9 mouse cellular contexts compared by ENCODE assay signal in genomic region chr14:32032522-32032921, GRCm38 (mm10). TPM values are rescaled to one million over a fixed set of nuclear protein-coding genes. Genes with fewer than 3 reads are reported as not detected.
A peak's percentile ranks its signal among the peaks of the same experiment; 100 is the strongest.
DNase-seq lines count a peak whose midpoint lies in the region; ATAC-seq and TF ChIP-seq lines count a peak whose summit lies in the region.
"Had no signal": no experiment of that assay in that cellular context is flagged by ENCODE, and none has a peak within 500 bp of the region (broad histone marks: within the 10 kb centered on the region; RNA-seq: fewer than 3 reads in every experiment).

No protein-coding gene starts in this region.

- no peak overlapping the region for H3K9ac ChIP-seq in ES-E14 (ENCODE audit: insufficient read depth, low read depth, low read length, poor library complexity, severe bottlenecking)
- H3K9ac ChIP-seq: heart, embryonic 13.5 days had no signal

- in situ Hi-C loops in ES-E14 (cut with MboI; ENCODE audit: low sequenced_read_pairs in 2 of 2, unreplicated experiment in 2 of 2) = no loop called here

- no peak for TF ChIP-seq POLR2A in bone marrow macrophage, adult 2 months (IDR thresholded peaks at IDR 0.05; ENCODE audit: borderline replicate concordance, low read depth, low read length)

- peak; percentile 67 for ATAC-seq in erythroblast, adult 5-6 weeks (replicated peaks; ENCODE audit: low FRiP score, poor library complexity, severe bottlenecking)
- no peak for ATAC-seq in megakaryocyte, adult 5-6 weeks (ENCODE audit: poor library complexity, severe bottlenecking)

- peak; percentile 50 for DNase-seq in ES-E14 (ENCODE audit: low read depth, low spot score)
- DNase-seq in heart, postnatal 36 days = peak; percentile 71 to 72
- DNase-seq in layer of hippocampus, adult 18-20 months (ENCODE audit: low spot score in 2 of 2) = peak; percentile 34 to 82
- peak; percentile 57 to 74 for DNase-seq in lung, adult 18-20 months
- DNase-seq in ovary, postnatal 14 days (ENCODE audit: low spot score) = peak; percentile 59

- no peaks in the 10 kb centered on the region for H3K9me3 ChIP-seq in ES-E14 (ENCODE audit: control insufficient read depth, insufficient read depth, low read depth, low read length)
- H3K9me3 ChIP-seq: heart, embryonic 13.5 days had no signal

- H3K4me3 ChIP-seq in ES-E14 (ENCODE audit: insufficient read depth in 1 of 2, low read depth in 1 of 2, low read length in 2 of 2, poor library complexity in 1 of 2, severe bottlenecking in 1 of 2) = no peak overlapping the region
- H3K4me3 ChIP-seq in bone marrow macrophage, adult 2 months (ENCODE audit: insufficient read depth, low read length) = no peak overlapping the region
- H3K4me3 ChIP-seq: heart, embryonic 13.5 days had no signal

- intact Hi-C loops in heart, postnatal 36 days (cut with DNase I) = loop anchor here (1.0 to 5.0 kb wide), 4 partner anchors 44 to 375 kb away; no protein-coding TSS in a partner anchor

- no peak overlapping the region for H3K27ac ChIP-seq in ES-E14 (ENCODE audit: insufficient read depth, low read depth, low read length, poor library complexity, severe bottlenecking)
- no peak overlapping the region for H3K27ac ChIP-seq in bone marrow macrophage, adult 2 months (ENCODE audit: insufficient read depth, low read depth, low read length)
- H3K27ac ChIP-seq: heart, embryonic 13.5 days had no signal

- peak; percentile 86 for TF ChIP-seq CTCF in bone marrow macrophage, adult 2 months (IDR thresholded peaks at IDR 0.05; ENCODE audit: low read depth, low read length)

- no peaks in the 10 kb centered on the region; a peak in 1 of 4 replicates for H3K4me1 ChIP-seq in ES-E14 (ENCODE audit: control insufficient read depth in 2 of 2, insufficient read depth in 2 of 2, low read length in 2 of 2, poor library complexity in 1 of 2)
- H3K4me1 ChIP-seq in bone marrow macrophage, adult 2 months (ENCODE audit: control insufficient read depth, insufficient read depth, low read length) = no peaks in the 10 kb centered on the region

- H3K36me3 ChIP-seq in ES-E14 (ENCODE audit: control insufficient read depth, insufficient read depth, low read length, poor library complexity, severe bottlenecking) = no peaks in the 10 kb centered on the region
- H3K36me3 ChIP-seq: heart, embryonic 13.5 days had no signal

TF ChIP-seq in ES-E14, 5 proteins besides CTCF, POLR2A, EP300 and RAD21:
- TF ChIP-seq ZC3H11A (IDR thresholded peaks at IDR 0.05; ENCODE audit: borderline replicate concordance, low read depth, low read length) (peak; percentile 80), MAFK (IDR thresholded peaks at IDR 0.05; ENCODE audit: insufficient read depth, low read depth, low read length) (no peak), CHD2 (IDR thresholded peaks at IDR 0.05; ENCODE audit: low read depth, low read length) (no peak), HCFC1 (IDR thresholded peaks at IDR 0.05; ENCODE audit: borderline replicate concordance, insufficient read depth, low read length) (no peak), ZNF384 (IDR thresholded peaks at IDR 0.05; ENCODE audit: low read depth, low read length) (no peak)

RNA-seq across cellular contexts. Expression of gene Galnt15, which starts 3.7 kb away (rescaled TPM):
- total RNA-seq in ES-E14 (2012; rRNA removed) = 0.05 TPM in 1 of 2 replicates, not detected in the other
- polyA plus RNA-seq in bone marrow macrophage, adult 2 months (2012; ENCODE audit: insufficient read depth, insufficient read length, missing spikeins) = not detected in 2 replicates
- not detected in 2 replicates for total RNA-seq in erythroblast, adult 5-6 weeks (2015; ENCODE audit: low replicate concordance)
- total RNA-seq in erythroblast, adult 5-6 weeks (2017; ENCODE audit: low replicate concordance) = 0.09 TPM in 1 of 2 replicates, not detected in the other
- 10 to 100 TPM; 15.0 to 21.3 TPM for total RNA-seq in heart, postnatal 36 days (2021)
- 1 to 10 TPM; 2.0 to 2.4 TPM for total RNA-seq in layer of hippocampus, adult 18-20 months (2021)
- not detected in 2 replicates for total RNA-seq in megakaryocyte, adult 5-6 weeks (2015)
- not detected in 2 replicates for total RNA-seq in megakaryocyte, adult 5-6 weeks (2017)

RNA-seq across cellular contexts. Expression of gene Oxnad1, which starts 52.7 kb away (rescaled TPM):
- total RNA-seq in ES-E14 (2012; rRNA removed) = 44.0 and 45.7 TPM in 2 replicates
- polyA plus RNA-seq in bone marrow macrophage, adult 2 months (2012; ENCODE audit: insufficient read depth, insufficient read length, missing spikeins) = 8.0 and 12.9 TPM in 2 replicates
- total RNA-seq in erythroblast, adult 5-6 weeks (2015; ENCODE audit: low replicate concordance) = 0.58 and 3.1 TPM in 2 replicates
- 6.8 and 9.5 TPM in 2 replicates for total RNA-seq in erythroblast, adult 5-6 weeks (2017; ENCODE audit: low replicate concordance)
- total RNA-seq in heart, postnatal 36 days (2021) = 10 to 100 TPM; 46.7 to 57.4 TPM
- 10 to 100 TPM; 15.1 to 15.5 TPM for total RNA-seq in layer of hippocampus, adult 18-20 months (2021)
- 1.4 and 5.3 TPM in 2 replicates for total RNA-seq in megakaryocyte, adult 5-6 weeks (2015)
- total RNA-seq in megakaryocyte, adult 5-6 weeks (2017) = 12.9 and 20.2 TPM in 2 replicates

RNA-seq across cellular contexts. Expression of gene Dph3, which starts 53.0 kb away (rescaled TPM):
- total RNA-seq in ES-E14 (2012; rRNA removed) = 52.4 and 75.8 TPM in 2 replicates
- polyA plus RNA-seq in bone marrow macrophage, adult 2 months (2012; ENCODE audit: insufficient read depth, insufficient read length, missing spikeins) = 37.5 and 37.6 TPM in 2 replicates
- 0.77 and 15.9 TPM in 2 replicates for total RNA-seq in erythroblast, adult 5-6 weeks (2015; ENCODE audit: low replicate concordance)
- total RNA-seq in erythroblast, adult 5-6 weeks (2017; ENCODE audit: low replicate concordance) = 10.4 and 30.1 TPM in 2 replicates
- 10 to 100 TPM; 83.9 to 94.1 TPM for total RNA-seq in heart, postnatal 36 days (2021)
- 10 to 100 TPM; 35.2 to 36.2 TPM for total RNA-seq in layer of hippocampus, adult 18-20 months (2021)
- total RNA-seq in megakaryocyte, adult 5-6 weeks (2015) = 68.8 and 77.3 TPM in 2 replicates
- 38.8 and 40.5 TPM in 2 replicates for total RNA-seq in megakaryocyte, adult 5-6 weeks (2017)

Comparison
In these comparisons a context has a peak if more than half of its experiments do, and no peak if none do; other contexts are left out.
1. RNA of gene Galnt15, which starts 3.7 kb away (total RNA-seq): 15.0 to 21.3 TPM in heart, postnatal 36 days; 2.0 to 2.4 TPM in layer of hippocampus, adult 18-20 months, 0.09 TPM in erythroblast, adult 5-6 weeks, 0.05 TPM in ES-E14 and not detected in megakaryocyte, adult 5-6 weeks; every median in the first group is over 4 times any median in the second.
2. Peak in every context shown above with its lines, with median percentiles within 50 percentile points of each other: DNase-seq.